Mouse (Mus musculus) erythroblast, embryonic 14.5 days (primary cell): ENCODE data around the gene Pds5a. TPM values are rescaled to one million over a fixed set of nuclear protein-coding genes. Genes with fewer than 3 reads are reported as not detected.

ENCODE experiments used
- H3K27me3 ChIP-seq: 2 replicates; pipeline ENCODE4 v1.6.1; 2012; ENCODE audit warnings: inconsistent platforms; ENCODE audit not compliant: control insufficient read depth
- H3K36me3 ChIP-seq: 2 replicates; pipeline ENCODE4 v1.6.1; 2012; ENCODE audit warnings: mild to moderate bottlenecking, inconsistent platforms; ENCODE audit not compliant: control insufficient read depth
- H3K4me1 ChIP-seq: 2 replicates; pipeline ENCODE4 v1.6.1; 2012; ENCODE audit warnings: inconsistent platforms; ENCODE audit not compliant: control insufficient read depth
- H3K4me3 ChIP-seq: replicated peaks from 2 replicates; pipeline ENCODE3; 2012; ENCODE audit warnings: moderate library complexity, mild to moderate bottlenecking, inconsistent platforms
- H3K9me3 ChIP-seq: 2 replicates; pipeline ENCODE4 v1.6.1; 2012; ENCODE audit warnings: low read length, inconsistent platforms, mixed read lengths; ENCODE audit not compliant: control insufficient read depth
- GATA1 ChIP-seq: IDR thresholded peaks from 2 replicates; pipeline ENCODE4 v1.6.1; 2012; ENCODE audit warnings: low read length, inconsistent platforms, mixed read lengths
- TAL1 ChIP-seq: IDR thresholded peaks from 3 replicates; pipeline ENCODE4 v1.6.1; 2012; ENCODE audit warnings: low read length, inconsistent platforms, mixed read lengths
- polyA plus RNA-seq: library from polyadenylated mRNA; stranded (reverse); fragments of >175 nt; gene quantifications from 2 replicates; pipeline ENCODE4 v1.2.3, GENCODE M21; 2012

The Pds5a gene
- polyA plus RNA-seq, 1 experiment = 0.54 TPM

DNA sequence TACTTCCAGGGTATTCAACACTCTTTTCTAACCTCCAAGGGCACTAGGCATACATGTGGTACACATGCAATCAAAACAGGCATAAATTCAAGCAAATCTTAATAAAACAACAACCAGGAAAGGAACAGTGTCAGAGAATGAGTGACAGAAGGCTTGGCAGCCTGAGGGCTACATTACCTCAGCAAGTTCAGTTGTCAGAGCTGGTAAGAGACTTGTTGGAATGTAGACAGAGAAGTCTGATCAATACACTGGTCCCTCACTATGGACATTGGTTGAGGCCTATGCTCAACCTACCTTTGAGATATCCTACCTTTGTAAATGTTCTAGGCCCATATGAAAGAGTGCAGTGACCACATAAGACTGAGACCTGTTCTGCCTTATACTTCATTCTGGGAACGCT, 91.3 kb downstream of the Pds5a start:
- Histone ChIP-seq H3K36me3 (peaks cover 61% of the 10 kb centered on the region), H3K4me3 (no peak overlapping the region), H3K27me3 (no peaks in the 10 kb centered on the region), H3K9me3 (no peaks in the 10 kb centered on the region), H3K4me1 (no peaks in the 10 kb centered on the region)
- TF ChIP-seq GATA1 = no peak
- TF ChIP-seq TAL1 = no peak

DNA sequence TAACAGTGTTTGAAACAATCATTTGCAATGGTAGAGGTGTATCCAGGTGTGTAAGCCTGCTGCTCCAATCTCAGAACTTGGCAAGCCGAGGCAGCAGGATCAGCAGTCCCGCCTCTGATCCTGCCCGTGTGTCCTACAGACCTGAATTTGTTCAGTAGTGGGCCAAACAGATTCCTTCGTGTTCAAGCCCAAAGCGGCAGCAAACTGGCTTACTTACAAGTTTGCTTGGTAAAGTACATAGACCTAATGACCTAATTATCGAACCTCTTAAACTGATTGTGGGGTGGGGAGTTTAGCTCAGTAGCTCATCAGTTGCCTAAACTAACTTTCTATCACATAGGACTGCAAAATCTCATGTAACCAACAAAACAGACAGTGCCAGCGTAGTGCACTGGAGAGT, 98.4 kb downstream of the Pds5a start:
- Histone ChIP-seq H3K4me1 (no peaks in the 10 kb centered on the region), H3K27me3 (no peaks in the 10 kb centered on the region), H3K4me3 (no peak overlapping the region), H3K9me3 (no peaks in the 10 kb centered on the region), H3K36me3 (peaks cover 75% of the 10 kb centered on the region)
- TF ChIP-seq GATA1 = no peak
- TF ChIP-seq TAL1 = no peak

DNA sequence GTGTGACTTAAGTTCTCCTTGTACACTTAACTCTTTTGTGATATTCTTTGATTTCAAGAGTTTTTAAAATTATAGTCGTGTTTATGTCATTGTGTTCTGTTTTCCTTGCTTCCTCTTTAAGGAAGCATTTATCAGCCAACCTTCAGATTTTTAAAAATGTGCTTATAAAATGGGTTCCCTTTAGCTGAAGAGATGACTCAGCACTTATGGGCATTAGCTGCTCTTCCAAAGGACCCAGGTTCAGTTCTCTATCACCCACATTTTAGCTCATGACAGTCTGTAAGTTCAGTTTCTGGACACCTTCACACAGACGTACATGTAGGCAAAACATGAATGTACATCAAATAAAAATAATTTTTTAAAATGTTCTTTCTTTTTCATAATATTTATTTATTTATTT, 105.7 kb downstream of the Pds5a start:
- Histone ChIP-seq H3K4me1 (no peaks in the 10 kb centered on the region; the same call in 1 of the 2 replicates), H3K4me3 (no peak overlapping the region), H3K9me3 (no peaks in the 10 kb centered on the region), H3K36me3 (peaks cover 82% of the 10 kb centered on the region), H3K27me3 (no peaks in the 10 kb centered on the region)
- no peak for TF ChIP-seq GATA1
- no peak for TF ChIP-seq TAL1

- no peaks in the 10 kb centered on the region for H3K27me3 ChIP-seq
- H3K36me3 ChIP-seq = peaks cover 77% of the 10 kb centered on the region
- TF ChIP-seq TAL1 (no peak), GATA1 (no peak)
- no peaks in the 10 kb centered on the region; the same call in 1 of the 2 replicates for H3K4me1 ChIP-seq
- no peaks in the 10 kb centered on the region for H3K9me3 ChIP-seq
- H3K4me3 ChIP-seq = no peak overlapping the region
Measured at GRCm38 (mm10) chr5:65590199-65590598, 107.9 kb downstream of the Pds5a start.

DNA sequence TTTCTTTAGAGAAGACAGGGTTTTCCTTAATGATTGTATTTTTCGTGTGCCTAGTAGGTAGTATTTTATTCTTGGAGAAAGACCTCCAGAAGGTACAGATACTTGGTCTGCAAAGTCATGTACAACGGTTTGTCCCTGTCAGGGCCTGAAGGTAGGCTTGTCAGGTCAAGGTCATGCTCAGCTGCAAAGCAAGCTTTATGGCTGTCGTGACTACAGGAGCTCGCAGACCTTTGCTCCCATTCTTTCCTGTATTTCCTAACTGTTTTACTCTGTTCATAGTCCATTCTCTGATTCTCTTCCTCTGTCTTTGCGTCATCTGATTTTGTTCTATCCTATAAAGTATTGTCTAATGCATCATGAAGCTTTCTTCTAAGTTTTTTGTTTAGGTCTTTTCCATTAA, 111.8 kb downstream of the Pds5a start:
- H3K4me1 ChIP-seq = no peaks in the 10 kb centered on the region; the same call in 1 of the 2 replicates
- H3K36me3 ChIP-seq = peaks cover 65% of the 10 kb centered on the region
- TF ChIP-seq TAL1 = no peak
- TF ChIP-seq GATA1 = no peak

DNA sequence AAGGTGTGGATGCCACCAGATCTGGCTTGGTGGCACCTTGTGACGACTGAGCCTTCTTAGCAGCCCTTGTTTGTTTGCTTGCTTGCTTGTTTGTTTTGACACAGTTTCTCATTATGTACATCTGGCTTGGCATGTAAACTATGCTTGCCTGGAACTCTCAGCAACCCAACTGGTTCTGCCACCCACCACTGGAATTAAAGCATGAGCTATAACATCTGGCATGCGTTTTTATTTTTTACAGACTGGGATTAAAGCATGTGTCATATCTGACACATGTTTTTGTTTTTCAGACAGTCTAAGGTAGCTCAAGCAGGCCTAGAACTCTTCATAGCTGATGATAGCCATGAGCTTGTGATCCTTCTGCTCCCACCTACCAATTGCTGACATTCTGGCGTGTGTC, 119.5 kb downstream of the Pds5a start:
- Histone ChIP-seq H3K9me3 (no peaks in the 10 kb centered on the region), H3K4me1 (peaks cover 3% of the 10 kb centered on the region), H3K27me3 (no peaks in the 10 kb centered on the region), H3K36me3 (peaks cover 73% of the 10 kb centered on the region), H3K4me3 (no peak overlapping the region)
- TF ChIP-seq GATA1 = no peak
- TF ChIP-seq TAL1 = no peak

More for the DNA sequence above, 111.8 kb downstream of the Pds5a start:
- H3K4me3 ChIP-seq = no peak overlapping the region
- no peaks in the 10 kb centered on the region for H3K27me3 ChIP-seq
- H3K9me3 ChIP-seq = no peaks in the 10 kb centered on the region

DNA sequence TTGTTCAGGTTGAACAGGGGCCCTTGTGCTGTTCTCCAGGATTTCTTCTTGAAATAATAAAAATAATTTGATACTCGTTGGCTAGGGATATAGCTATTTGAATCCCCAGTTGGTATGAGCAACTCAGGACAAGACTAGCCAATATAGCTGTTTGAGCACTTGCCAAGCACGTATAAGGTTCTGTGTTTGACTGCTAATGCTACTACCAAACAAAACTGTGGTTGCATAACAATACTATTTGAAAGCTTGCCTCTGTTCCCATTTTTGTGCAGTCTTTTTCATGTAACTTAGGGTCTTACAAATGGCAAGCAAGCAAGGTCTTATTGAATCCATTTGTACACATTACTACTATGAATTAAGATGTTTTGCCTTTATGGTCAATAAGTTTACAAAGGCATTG, 122.2 kb downstream of the Pds5a start:
- Histone ChIP-seq H3K4me3 (no peak overlapping the region), H3K9me3 (no peaks in the 10 kb centered on the region), H3K27me3 (no peaks in the 10 kb centered on the region), H3K4me1 (peaks cover 3% of the 10 kb centered on the region), H3K36me3 (peaks cover 66% of the 10 kb centered on the region)
- TF ChIP-seq TAL1 (no peak), GATA1 (no peak)

DNA sequence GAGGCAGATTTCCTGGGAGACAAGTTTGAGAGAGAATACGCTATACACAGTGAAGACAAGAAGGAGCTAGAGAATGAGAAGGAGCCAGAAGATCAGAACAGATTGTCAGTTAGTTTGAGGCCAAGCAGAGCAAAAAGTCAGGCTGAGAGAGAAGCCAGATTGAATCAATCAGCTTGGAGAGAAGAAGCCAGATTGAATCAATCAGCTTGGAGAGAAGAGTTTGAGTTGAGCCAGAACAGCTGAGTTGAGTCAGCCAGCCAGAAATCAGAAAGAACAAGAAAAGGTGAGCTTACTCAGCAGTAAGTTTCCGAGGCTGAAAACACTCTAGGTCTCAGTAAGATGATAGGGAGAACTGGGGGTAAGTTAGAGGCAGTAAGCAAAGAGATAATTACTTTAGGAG, 123.2 kb downstream of the Pds5a start:
- Histone ChIP-seq H3K4me3 (no peak overlapping the region), H3K27me3 (no peaks in the 10 kb centered on the region), H3K9me3 (no peaks in the 10 kb centered on the region), H3K36me3 (peaks cover 67% of the 10 kb centered on the region), H3K4me1 (peaks cover 3% of the 10 kb centered on the region)
- TF ChIP-seq GATA1 = no peak
- no peak for TF ChIP-seq TAL1

DNA sequence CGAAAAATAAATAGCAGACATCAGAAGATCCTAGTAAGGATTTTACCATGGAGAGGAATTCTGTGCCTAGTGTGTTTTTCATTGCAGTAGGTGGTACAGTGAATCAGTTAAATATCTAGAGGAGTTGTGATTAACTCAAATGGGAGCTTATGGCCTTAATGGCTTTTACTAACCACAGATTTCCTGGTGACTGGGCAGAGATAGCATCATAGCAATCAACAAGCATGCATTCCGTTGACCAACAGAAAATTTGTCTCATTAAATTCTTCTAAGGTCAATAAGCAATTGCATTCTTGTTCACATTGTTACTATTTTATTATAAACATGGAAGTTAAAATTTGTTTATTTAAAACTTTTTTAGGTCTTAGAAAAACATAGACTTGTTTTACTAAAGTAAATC, 132.6 kb downstream of the Pds5a start:
- H3K27me3 ChIP-seq = no peaks in the 10 kb centered on the region
- H3K4me1 ChIP-seq = peaks cover 11% of the 10 kb centered on the region
- H3K36me3 ChIP-seq = peaks cover 53% of the 10 kb centered on the region
- no peaks in the 10 kb centered on the region for H3K9me3 ChIP-seq
- no peak overlapping the region for H3K4me3 ChIP-seq
- TF ChIP-seq TAL1 (no peak), GATA1 (no peak)

GRCm38 (mm10) chr5:65561125-65561893, 136.8 kb downstream of the Pds5a start:
- peaks cover 13% of the 10 kb centered on the region for H3K4me1 ChIP-seq
- H3K9me3 ChIP-seq = no peaks in the 10 kb centered on the region
- H3K36me3 ChIP-seq = peaks cover 43% of the 10 kb centered on the region
- H3K27me3 ChIP-seq = no peaks in the 10 kb centered on the region
- TF ChIP-seq TAL1 (no peak), GATA1 (no peak)
- H3K4me3 ChIP-seq = no peak overlapping the region
